19 mouse cellular contexts compared by ENCODE assay signal in genomic region chr19:30158189-30158588, GRCm38 (mm10). TPM values are rescaled to one million over a fixed set of nuclear protein-coding genes. Genes with fewer than 3 reads are reported as not detected.
DNase-seq lines count a peak whose midpoint lies in the region; ATAC-seq and TF ChIP-seq lines count a peak whose summit lies in the region.
"Had no signal": no experiment of that assay in that cellular context is flagged by ENCODE, and none has a peak within 500 bp of the region (broad histone marks: within the 10 kb centered on the region; RNA-seq: fewer than 3 reads in every experiment).

No protein-coding gene starts in this region.

- no peak for TF ChIP-seq CTCF in forebrain, postnatal 0 days (IDR thresholded peaks at IDR 0.05; ENCODE audit: low read depth)
- peak; percentile 31; the same call in 1 of the 2 replicates for TF ChIP-seq CTCF in liver, postnatal 0 days (IDR thresholded peaks at IDR 0.05; ENCODE audit: low read depth)

- no peak overlapping the region for H3K4me3 ChIP-seq in forebrain, embryonic 11.5 days (ENCODE audit: low read depth, low read length)
- no peak overlapping the region for H3K4me3 ChIP-seq in forebrain, postnatal 0 days (ENCODE audit: low read depth, low read length)
- no peak overlapping the region for H3K4me3 ChIP-seq in liver, embryonic 12.5 days
- H3K4me3 ChIP-seq in liver, postnatal 0 days (ENCODE audit: low read depth, low read length): no peak overlapping the region
- H3K4me3 ChIP-seq: embryonic facial prominence, embryonic 12.5 days; forebrain, embryonic 13.5 days; heart, embryonic 10.5 days; hindbrain, embryonic 12.5 days had no signal

- 88% methylated on average over 4 of the region's 4 CpGs for WGBS in forebrain, embryonic 11.5 days
- 83% methylated on average over 4 of the region's 4 CpGs for WGBS in forebrain, postnatal 0 days
- 73% methylated on average over 4 of the region's 4 CpGs for whole genome bisulfite sequencing in liver, embryonic 12.5 days (ENCODE audit: insufficient replicate concordance)
- WGBS in liver, postnatal 0 days (ENCODE audit: insufficient replicate concordance): 62% methylated on average over 4 of the region's 4 CpGs

- H3K27me3 ChIP-seq in forebrain, embryonic 11.5 days (ENCODE audit: control insufficient read depth, insufficient read depth, low read length): no peaks in the 10 kb centered on the region
- H3K27me3 ChIP-seq in forebrain, postnatal 0 days (ENCODE audit: insufficient read depth, low read length): no peaks in the 10 kb centered on the region
- no peaks in the 10 kb centered on the region for H3K27me3 ChIP-seq in liver, embryonic 12.5 days (replicated peaks)
- H3K27me3 ChIP-seq in liver, postnatal 0 days (ENCODE audit: insufficient read depth, low read length): no peaks in the 10 kb centered on the region
- H3K27me3 ChIP-seq: embryonic facial prominence, embryonic 12.5 days; forebrain, embryonic 13.5 days; hindbrain, embryonic 12.5 days had no signal

- peaks cover 31% of the 10 kb centered on the region; the same call in 1 of the 2 replicates for H3K4me1 ChIP-seq in forebrain, embryonic 11.5 days (replicated peaks; ENCODE audit: control insufficient read depth, insufficient read depth, low read length)
- H3K4me1 ChIP-seq in forebrain, postnatal 0 days (ENCODE audit: insufficient read depth): no peaks in the 10 kb centered on the region
- no peaks in the 10 kb centered on the region for H3K4me1 ChIP-seq in liver, embryonic 12.5 days
- H3K4me1 ChIP-seq in liver, postnatal 0 days (ENCODE audit: insufficient read depth): peaks cover 18% of the 10 kb centered on the region; the same call in 1 of the 2 replicates
- H3K4me1 ChIP-seq: embryonic facial prominence, embryonic 12.5 days; heart, embryonic 10.5 days had no signal

- no peaks in the 10 kb centered on the region for H3K9me3 ChIP-seq in forebrain, embryonic 11.5 days (ENCODE audit: control insufficient read depth, low read length)
- H3K9me3 ChIP-seq in forebrain, postnatal 0 days (ENCODE audit: low read length): no peaks in the 10 kb centered on the region
- no peaks in the 10 kb centered on the region for H3K9me3 ChIP-seq in liver, embryonic 12.5 days (replicated peaks)
- no peaks in the 10 kb centered on the region for H3K9me3 ChIP-seq in liver, postnatal 0 days (ENCODE audit: low read length)
- H3K9me3 ChIP-seq: embryonic facial prominence, embryonic 12.5 days; forebrain, embryonic 13.5 days; heart, embryonic 10.5 days; hindbrain, embryonic 12.5 days had no signal

- H3K4me2 ChIP-seq in forebrain, embryonic 11.5 days (ENCODE audit: low read depth, low read length, severe bottlenecking): no peak overlapping the region
- H3K4me2 ChIP-seq in forebrain, postnatal 0 days (ENCODE audit: low read depth): no peak overlapping the region
- no peak overlapping the region for H3K4me2 ChIP-seq in liver, embryonic 12.5 days
- 0 out of 2 replicates have a peak overlapping the region, but pooled peaks have one; percentile 4 for H3K4me2 ChIP-seq in liver, postnatal 0 days (ENCODE audit: low read depth, low read length)
- H3K4me2 ChIP-seq: embryonic facial prominence, embryonic 12.5 days; forebrain, embryonic 13.5 days; hindbrain, embryonic 12.5 days had no signal

- no peaks in the 10 kb centered on the region for H3K36me3 ChIP-seq in forebrain, embryonic 11.5 days (ENCODE audit: control insufficient read depth, insufficient read depth, low read length)
- H3K36me3 ChIP-seq in forebrain, postnatal 0 days (ENCODE audit: insufficient read depth): no peaks in the 10 kb centered on the region
- no peaks in the 10 kb centered on the region for H3K36me3 ChIP-seq in liver, embryonic 12.5 days
- no peaks in the 10 kb centered on the region; the same call in 1 of the 2 replicates for H3K36me3 ChIP-seq in liver, postnatal 0 days (replicated peaks; ENCODE audit: insufficient read depth, low read length)
- H3K36me3 ChIP-seq: embryonic facial prominence, embryonic 12.5 days; heart, embryonic 10.5 days; hindbrain, embryonic 12.5 days had no signal

- no peak overlapping the region for H3K9ac ChIP-seq in forebrain, embryonic 11.5 days (ENCODE audit: low read length)
- H3K9ac ChIP-seq in forebrain, postnatal 0 days: no peak overlapping the region
- H3K9ac ChIP-seq in liver, embryonic 12.5 days: no peak overlapping the region
- H3K9ac ChIP-seq in liver, postnatal 0 days (replicated peaks): no peak overlapping the region; the same call in 1 of the 2 replicates
- H3K9ac ChIP-seq: embryonic facial prominence, embryonic 12.5 days; forebrain, embryonic 13.5 days; hindbrain, embryonic 12.5 days had no signal

- no peak for TF ChIP-seq EP300 in liver, postnatal 0 days (IDR thresholded peaks at IDR 0.05; ENCODE audit: low read depth)

- DNase-seq in forebrain, embryonic 11.5 days (ENCODE audit: low spot score): no peak
- DNase-seq in forebrain, postnatal 0 days: no peak
- DNase-seq in NIH3T3 (ENCODE audit: low read depth): peak; percentile 19
- DNase-seq in liver, postnatal 0 days: no peak
- no peak for DNase-seq in cerebellum, adult 11 months
- DNase-seq in left cerebral cortex, adult 18-20 months (ENCODE audit: low spot score in 2 of 2): no peak
- DNase-seq: adrenal gland, adult 2 months; adrenal gland, postnatal 25 days; cerebellum, adult 2 months; cerebellum, postnatal 14 days; heart, adult 18-20 months; heart, postnatal 10 days; heart, postnatal 4 days had no signal

- no peak for ATAC-seq in forebrain, embryonic 11.5 days (replicated peaks; ENCODE audit: low FRiP score)
- no peak for ATAC-seq in forebrain, postnatal 0 days
- no peak for ATAC-seq in liver, embryonic 12.5 days
- peak; percentile 56; the same call in 1 of the 2 replicates for ATAC-seq in liver, postnatal 0 days
- ATAC-seq: forebrain, embryonic 13.5 days; hindbrain, embryonic 16.5 days had no signal

- H3K27ac ChIP-seq in forebrain, embryonic 11.5 days (ENCODE audit: low read depth, low read length): 0 out of 2 replicates have a peak overlapping the region, but pooled peaks have one; percentile 31
- H3K27ac ChIP-seq in forebrain, postnatal 0 days (ENCODE audit: low read depth, low read length): no peak overlapping the region
- peak overlapping the region; percentile 41; the same call in 1 of the 2 replicates for H3K27ac ChIP-seq in liver, embryonic 12.5 days
- peak overlapping the region; percentile 75 for H3K27ac ChIP-seq in liver, postnatal 0 days (ENCODE audit: low read depth)
- H3K27ac ChIP-seq: embryonic facial prominence, embryonic 12.5 days; heart, embryonic 10.5 days; hindbrain, embryonic 12.5 days had no signal

RNA-seq across cellular contexts. Expression of gene Gldc, which starts 17.0 kb away (rescaled TPM):
- 50.8 and 52.6 TPM in 2 replicates for polyA plus RNA-seq in forebrain, embryonic 11.5 days (2014; fragmentation: Nextera tagmentation; extraction: Ambion mirVana)
- 10.5 and 12.7 TPM in 2 replicates for total RNA-seq in forebrain, postnatal 0 days (2014; rRNA removed)
- 6.0 and 8.2 TPM in 2 replicates for polyA plus RNA-seq in forebrain, postnatal 0 days (2015; fragmentation: Nextera tagmentation; extraction: Ambion mirVana)
- 27.4 and 28.1 TPM in 2 replicates for polyA plus RNA-seq in liver, embryonic 12.5 days (2016; fragmentation: Nextera tagmentation; extraction: Ambion mirVana)
- polyA plus RNA-seq in liver, postnatal 0 days (2015; fragmentation: Nextera tagmentation; extraction: Ambion mirVana): 33.2 and 34.6 TPM in 2 replicates
- 10 to 100 TPM; 23.1 to 23.7 TPM for total RNA-seq in left cerebral cortex, adult 18-20 months (2021)
